Mouse (Mus musculus): ENCODE measurements around the gene Col11a2. TPM values are rescaled to one million over a fixed set of nuclear protein-coding genes. Genes with fewer than 3 reads are reported as not detected.

The Col11a2 gene
- total and polyA plus RNA-seq, 3 experiments = 3.0 to 6.0 (median 5.8) TPM

GRCm38 (mm10) chr17:34027656-34028223 lies 11.5 kb upstream of the Col11a2 start, which contains the start of gene H2-Ke6:
Gene H2-Ke6, minus strand, starts transcription at chr17:34028060.
- peaks cover 5% of the 10 kb centered on the region for H3K9me3 ChIP-seq (replicated peaks; ENCODE audit: low read length)
- H3K9ac ChIP-seq (ENCODE audit: insufficient read depth, low read depth) = peak within 1 kb of the TSS; percentile 6; the same call in 1 of the 2 replicates
- no peaks in the 10 kb centered on the region for H3K27me3 ChIP-seq (replicated peaks)
- TF ChIP-seq MEF2A (IDR thresholded peaks at IDR 0.05; ENCODE audit: borderline replicate concordance, low read depth, low read length) = no peak
- TF ChIP-seq SIN3A (IDR thresholded peaks at IDR 0.05; ENCODE audit: low read length) = no peak; the same call in none of the 2 replicates
- TF ChIP-seq SMC3 (IDR thresholded peaks at IDR 0.05; ENCODE audit: low read depth, low read length) = no peak
- TF ChIP-seq POLR2A (IDR thresholded peaks at IDR 0.05; ENCODE audit: low read depth, low read length) = peak; percentile 77
- no peak for TF ChIP-seq JUND (conservative IDR thresholded peaks at IDR 0.05; ENCODE audit: low read depth, low read length)
- peak in 1 of 2 experiments; percentile 28; a peak in 2 of 4 replicates for TF ChIP-seq CTCF (conservative IDR thresholded peaks at IDR 0.05 in 1 of 2, IDR thresholded peaks at IDR 0.05 in 1 of 2; ENCODE audit: low read depth in 2 of 2, low read length in 2 of 2)
- peak; percentile 43; the same call in 1 of the 2 replicates for TF ChIP-seq NRF1 (IDR thresholded peaks at IDR 0.05; ENCODE audit: low read depth, low read length)
- peak; percentile 60; the same call in 1 of the 2 replicates for TF ChIP-seq NELFE (IDR thresholded peaks at IDR 0.05; ENCODE audit: low read depth, low read length)
- peak; percentile 96 for TF ChIP-seq UBTF (IDR thresholded peaks at IDR 0.05; ENCODE audit: low read depth, low read length)
- peak; percentile 37; the same call in 1 of the 2 replicates for TF ChIP-seq BHLHE40 (IDR thresholded peaks at IDR 0.05; ENCODE audit: low read depth, low read length)
- TF ChIP-seq USF1 (IDR thresholded peaks at IDR 0.05; ENCODE audit: low read depth, low read length) = no peak
- no peak for TF ChIP-seq EP300 (IDR thresholded peaks at IDR 0.05; ENCODE audit: low read length)
- TF ChIP-seq KAT2A (IDR thresholded peaks at IDR 0.05; ENCODE audit: insufficient replicate concordance, low read length) = no peak
- TF ChIP-seq CHD1 (IDR thresholded peaks at IDR 0.05; ENCODE audit: low read depth, low read length) = 0 out of 2 replicates have a peak, but pooled peaks have one; percentile 28
- TF ChIP-seq MAZ (IDR thresholded peaks at IDR 0.05; ENCODE audit: low read depth, low read length) = no peak
- no peak for TF ChIP-seq PAX5 (IDR thresholded peaks at IDR 0.05; ENCODE audit: low read length)
- TF ChIP-seq MXI1 (IDR thresholded peaks at IDR 0.05; ENCODE audit: low read depth, low read length) = peak; percentile 77
- TF ChIP-seq CHD2 (IDR thresholded peaks at IDR 0.05; ENCODE audit: low read length) = peak; percentile 67; the same call in 1 of the 2 replicates
- TF ChIP-seq MAFK (IDR thresholded peaks at IDR 0.05; ENCODE audit: insufficient replicate concordance, low read length) = no peak
- TF ChIP-seq TCF12 (IDR thresholded peaks at IDR 0.05; ENCODE audit: low read depth, low read length) = peak; percentile 57; the same call in 1 of the 2 replicates
- peak; percentile 33; the same call in 1 of the 2 replicates for TF ChIP-seq MAX (IDR thresholded peaks at IDR 0.05; ENCODE audit: low read length)
- no peak for TF ChIP-seq JUN (IDR thresholded peaks at IDR 0.05; ENCODE audit: insufficient read depth, low read depth, low read length)
- TF ChIP-seq ETS1 (conservative IDR thresholded peaks at IDR 0.05; ENCODE audit: low read depth, low read length) = no peak
- 0 out of 2 replicates have a peak, but pooled peaks have one; percentile 13 for TF ChIP-seq IRF4 (IDR thresholded peaks at IDR 0.05; ENCODE audit: low read depth, low read length)
- TF ChIP-seq ZMIZ1 (IDR thresholded peaks at IDR 0.05; ENCODE audit: low read depth, low read length) = peak; percentile 82
- TF ChIP-seq MYC (IDR thresholded peaks at IDR 0.05; ENCODE audit: low read depth, low read length) = 0 out of 2 replicates have a peak, but pooled peaks have one; percentile 28
- TF ChIP-seq POLR2AphosphoS2 (IDR thresholded peaks at IDR 0.05; ENCODE audit: low read depth, low read length) = peak; percentile 99
- peak; percentile 75 for TF ChIP-seq ELF1 (IDR thresholded peaks at IDR 0.05; ENCODE audit: low read depth, low read length)
- peak; percentile 69; the same call in 1 of the 2 replicates for TF ChIP-seq TBP (conservative IDR thresholded peaks at IDR 0.05; ENCODE audit: low read depth, low read length)
- TF ChIP-seq ZC3H11A (IDR thresholded peaks at IDR 0.05; ENCODE audit: low read depth, low read length) = no peak
- TF ChIP-seq RAD21 (IDR thresholded peaks at IDR 0.05; ENCODE audit: low read depth, low read length) = no peak
- TF ChIP-seq RCOR1 (conservative IDR thresholded peaks at IDR 0.05; ENCODE audit: low read depth, low read length) = 0 out of 2 replicates have a peak, but pooled peaks have one; percentile 48
- TF ChIP-seq ZKSCAN1 (IDR thresholded peaks at IDR 0.05; ENCODE audit: borderline replicate concordance, low read depth, low read length) = no peak
- no peak for TF ChIP-seq ZNF384 (IDR thresholded peaks at IDR 0.05; ENCODE audit: low read depth, low read length)
- in situ Hi-C loops (cut with MboI; ENCODE audit: low pct_ligation_motif_present, low pct_unique_long_range_greater_than_20kb, low sequenced_read_pairs) (no loop called here), dilution Hi-C loops (cut with MboI; ENCODE audit: extremely low pct_ligation_motif_present, extremely low pct_unique_long_range_greater_than_20kb, low sequenced_read_pairs) (no loop called here)
- H3K79me2 ChIP-seq (replicated peaks; ENCODE audit: control insufficient read depth, extremely low read depth, insufficient read depth, poor library complexity, severe bottlenecking) = peaks cover 26% of the 10 kb centered on the region
- H3K4me1 ChIP-seq (ENCODE audit: control insufficient read depth in 1 of 2, insufficient read depth in 2 of 2) = peaks cover 30 to 57% of the 10 kb centered on the region in 2 experiments
- H3K4me2 ChIP-seq (ENCODE audit: insufficient read depth, low read depth, poor library complexity, severe bottlenecking) = peak within 1 kb of the TSS; percentile 58
- H3K4me3 ChIP-seq (replicated peaks in 1 of 3; ENCODE audit: low read depth in 2 of 3, low read length in 2 of 3, poor library complexity in 1 of 3) = peak within 1 kb of the TSS; percentile 67 to 81 (median 71)
- H3K36me3 ChIP-seq (replicated peaks in 1 of 2; ENCODE audit: control insufficient read depth in 1 of 2, insufficient read depth in 1 of 2, low read length in 1 of 2) = peaks cover 27 to 36% of the 10 kb centered on the region in 2 experiments
- DNase-seq (ENCODE audit: extremely low read depth) = peak; percentile 93
- H3K27ac ChIP-seq (ENCODE audit: insufficient read depth, low read depth) = peak within 1 kb of the TSS; percentile 31
